Mouse (Mus musculus): ENCODE measurements at regions not wholly inside any gene's neighbourhood (a gene's known extent, or its start where the extent isn't known, plus 50 kb on each side); places are given as distances from the start of the nearest gene placed in this dataset.

DNA sequence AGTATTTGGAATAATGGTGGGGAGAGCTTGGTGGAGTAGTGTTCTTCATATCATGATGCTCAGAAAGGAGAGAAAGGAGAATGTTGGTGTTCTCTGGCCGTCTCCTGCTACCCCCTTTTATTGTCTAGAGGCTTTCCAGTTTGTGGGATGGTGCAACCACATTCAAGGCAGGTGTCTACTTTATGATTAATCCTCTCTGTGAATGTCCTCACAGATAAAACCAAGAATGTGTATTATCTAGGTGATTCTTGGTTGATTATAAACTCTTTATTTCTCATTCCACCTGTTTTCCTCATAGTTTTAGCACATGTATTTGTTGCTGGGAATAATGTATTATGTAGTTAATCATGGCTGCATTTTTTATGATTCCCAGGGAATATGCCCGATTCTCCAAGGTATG, 910.9 kb upstream of the Lrrc6 start:
- DNase-seq (ENCODE audit: low spot score in 2 of 2) = no peak
- intact Hi-C loops (cut with DNase I) = no loop called here

DNA sequence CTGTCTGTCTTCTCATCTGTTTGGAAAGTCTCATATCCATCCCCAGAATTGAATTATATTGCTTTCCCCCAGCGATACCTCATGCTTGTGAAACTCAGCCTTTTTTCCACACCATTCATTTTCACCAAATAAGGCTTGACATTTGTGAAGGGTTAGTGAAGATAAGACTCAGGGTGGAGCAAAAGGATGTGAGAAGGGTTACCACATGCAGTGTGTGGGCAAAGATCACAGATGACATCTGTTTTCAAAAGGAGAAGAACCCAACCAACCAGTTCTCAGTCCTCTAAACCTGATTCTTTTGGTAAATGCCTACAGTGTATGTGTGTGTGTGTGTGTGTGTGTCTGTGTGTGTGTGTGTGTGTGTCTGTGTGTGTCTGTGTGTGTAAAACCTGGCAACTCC, 909.3 kb upstream of the Lrrc6 start:
- no peak for DNase-seq (ENCODE audit: low spot score in 2 of 2)
- intact Hi-C loops (cut with DNase I) = no loop called here

DNA sequence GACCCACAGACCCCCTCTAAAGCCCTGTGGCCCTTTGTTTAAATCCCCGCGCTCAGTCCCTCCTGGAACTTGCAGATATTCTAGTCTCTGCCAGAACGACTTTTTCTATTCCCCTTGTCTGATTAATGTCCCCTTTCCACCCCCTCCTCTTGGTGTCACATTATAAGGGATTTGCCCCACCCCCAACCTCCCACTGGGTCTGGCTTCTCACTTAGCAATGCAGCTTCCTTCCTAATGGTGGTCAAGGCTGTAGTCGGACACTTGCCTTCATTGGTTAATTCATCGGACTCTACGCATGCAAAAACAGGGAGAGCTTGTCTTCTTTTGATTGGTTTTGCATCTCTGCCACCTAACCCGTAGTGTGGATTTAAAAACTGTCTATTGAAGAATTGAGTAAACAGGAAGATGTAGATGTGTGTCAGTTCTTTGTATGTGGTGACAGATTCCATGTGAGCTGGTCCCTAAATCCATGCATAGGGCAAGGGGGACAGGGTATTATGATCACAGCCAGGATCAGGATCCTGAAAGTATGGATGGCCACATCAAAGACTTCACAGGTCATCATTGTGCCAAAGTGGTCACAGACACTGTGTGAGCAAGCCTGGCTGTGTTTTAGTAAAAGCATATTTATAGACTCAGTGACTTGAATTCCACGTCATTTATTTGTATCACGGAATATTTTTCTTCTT, 908.3 kb upstream of the Lrrc6 start:
- no peak for DNase-seq (ENCODE audit: low spot score in 2 of 2)

DNA sequence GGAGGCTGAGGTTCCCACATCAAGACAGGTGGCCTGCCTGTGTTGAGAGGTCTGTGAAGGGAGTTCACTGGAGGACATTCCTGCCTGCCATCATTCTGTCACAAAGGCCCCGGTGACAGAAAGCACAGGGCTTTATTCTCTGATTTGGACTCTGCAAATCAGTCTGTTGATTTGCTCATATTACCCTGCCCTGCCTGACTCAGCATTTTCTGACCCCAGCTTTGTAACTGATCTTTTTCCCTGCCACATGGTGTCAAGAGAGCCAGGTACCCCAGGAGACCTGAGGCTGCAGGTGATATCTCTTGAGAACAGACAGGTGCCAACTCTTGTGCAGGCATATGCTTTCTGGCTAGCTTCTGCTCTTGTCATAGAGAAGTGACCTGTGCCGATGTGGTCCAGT, 906.5 kb upstream of the Lrrc6 start:
- DNase-seq (ENCODE audit: low spot score in 2 of 2) = no peak
- intact Hi-C loops (cut with DNase I) = no loop called here

More for the DNA sequence above, 908.3 kb upstream of the Lrrc6 start:
- intact Hi-C loops (cut with DNase I) = no loop called here

DNA sequence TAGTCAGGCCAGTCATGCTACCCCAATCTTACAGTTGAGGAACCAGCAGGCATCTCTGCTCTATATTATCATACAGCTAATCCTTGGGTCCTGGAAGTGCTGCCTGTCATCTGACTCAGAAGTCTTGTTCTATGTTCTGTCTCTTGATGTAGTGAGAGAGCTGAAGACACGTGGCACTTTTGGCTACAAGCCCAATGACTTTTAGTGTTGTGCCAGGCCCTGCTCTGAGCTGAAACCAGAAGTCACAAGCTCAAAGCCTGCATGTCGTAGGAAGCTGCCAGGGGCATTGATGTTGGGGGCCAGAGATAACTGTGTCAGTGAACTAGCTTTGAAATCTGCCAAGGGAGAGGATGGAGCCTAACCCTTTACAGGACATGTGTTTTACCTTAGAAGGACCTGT, 904.8 kb upstream of the Lrrc6 start:
- intact Hi-C loops (cut with DNase I) = no loop called here

DNA sequence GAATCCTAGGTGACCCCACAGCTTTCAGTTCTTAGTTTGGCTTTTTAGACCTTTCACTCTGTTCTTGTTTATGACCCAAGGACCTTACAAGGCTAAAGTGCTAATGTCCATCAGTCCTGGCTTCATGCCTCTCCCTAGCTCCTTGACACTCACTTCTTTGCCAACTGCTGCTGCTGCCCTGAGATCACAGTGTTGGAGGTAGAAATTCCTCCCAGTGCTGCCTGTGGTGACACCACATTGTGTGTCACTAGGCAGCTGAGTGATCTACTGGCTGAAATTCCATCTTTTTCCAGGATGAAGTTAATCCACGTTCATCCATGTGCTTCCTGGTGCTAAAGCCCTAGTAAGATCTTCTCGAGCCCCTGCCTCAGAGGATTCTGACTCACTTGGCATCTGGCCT, 904.3 kb upstream of the Lrrc6 start:
- DNase-seq (ENCODE audit: low spot score in 2 of 2) = no peak
- intact Hi-C loops (cut with DNase I) = no loop called here

More for the DNA sequence above, 904.8 kb upstream of the Lrrc6 start:
- no peak for DNase-seq (ENCODE audit: low spot score in 2 of 2)

DNA sequence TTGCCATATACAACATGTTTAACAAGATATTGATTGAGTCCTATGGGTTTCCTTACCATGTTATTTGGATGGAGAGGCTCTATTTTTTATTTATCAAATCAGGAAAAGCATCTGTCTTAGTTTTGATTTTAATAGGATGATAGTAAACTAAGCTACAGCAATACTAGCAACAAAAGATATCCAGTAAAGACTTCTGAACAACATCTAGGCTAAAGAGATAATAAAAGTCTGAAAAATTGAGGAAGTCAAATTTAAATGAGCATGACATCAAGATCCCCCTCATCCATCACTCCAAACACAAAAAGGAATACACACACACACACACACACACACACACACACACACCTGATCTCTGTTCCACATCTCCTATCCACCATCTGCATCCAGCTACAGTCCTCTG, 901.6 kb upstream of the Lrrc6 start:
- intact Hi-C loops (cut with DNase I) = no loop called here
- no peak for DNase-seq (ENCODE audit: low spot score in 2 of 2)

DNA sequence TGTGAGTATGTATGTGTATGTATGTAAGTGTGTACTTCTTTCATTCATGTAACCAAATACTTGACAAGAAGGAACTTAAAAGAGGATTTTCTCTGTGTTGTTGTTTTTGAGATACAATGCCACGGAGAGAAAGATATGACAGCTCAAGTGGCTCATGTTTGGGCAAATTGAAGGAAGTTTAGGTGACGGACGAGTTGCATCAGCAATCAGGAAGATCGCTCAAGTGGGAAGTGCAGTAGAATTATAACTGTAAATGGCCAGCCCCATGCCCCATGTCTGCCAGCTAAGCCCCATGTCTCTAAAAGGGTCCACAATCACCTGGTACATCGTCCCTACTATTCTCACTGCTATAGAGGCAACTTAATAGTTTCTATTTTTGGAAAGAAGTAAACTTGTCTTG, 896.6 kb upstream of the Lrrc6 start:
- no peak for DNase-seq (ENCODE audit: low spot score in 2 of 2)
- intact Hi-C loops (cut with DNase I) = no loop called here

DNA sequence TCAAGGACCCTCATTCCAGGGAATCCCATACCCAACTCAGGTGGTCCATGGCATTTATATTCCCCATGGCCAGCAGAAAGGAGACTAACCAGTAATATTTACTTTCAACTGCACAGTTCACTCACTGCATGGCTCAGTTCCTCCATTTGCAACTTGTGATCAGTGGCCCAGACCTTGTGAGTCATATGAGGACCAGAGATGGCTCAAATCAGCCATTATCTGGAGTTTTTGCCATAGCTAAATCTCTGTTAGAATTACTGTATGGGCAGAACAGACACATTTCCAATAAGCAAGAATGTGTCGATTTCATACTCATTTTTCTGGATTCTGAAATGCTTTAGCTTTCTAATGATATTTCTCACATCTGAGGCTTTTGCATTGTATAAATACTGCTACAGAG, 894.4 kb upstream of the Lrrc6 start:
- intact Hi-C loops (cut with DNase I) = no loop called here
- no peak for DNase-seq (ENCODE audit: low spot score in 2 of 2)

DNA sequence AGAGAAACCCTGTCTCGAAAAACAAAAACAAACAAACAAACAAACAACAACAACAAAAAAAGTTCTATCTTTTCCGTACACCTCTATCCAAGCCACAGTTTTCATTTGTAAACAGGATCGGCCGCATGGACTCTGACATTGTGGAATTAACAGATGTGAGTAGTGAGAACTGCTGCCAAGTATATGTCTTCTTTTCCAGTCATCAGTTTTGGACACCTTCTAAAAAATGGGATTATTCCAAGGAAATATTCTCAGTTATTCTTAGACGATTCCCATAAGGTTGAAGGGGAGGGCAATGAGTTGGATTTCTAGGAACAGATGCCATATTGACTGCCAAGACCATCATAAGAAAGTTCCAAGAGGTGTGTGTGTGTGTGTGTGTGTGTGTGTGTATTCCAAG, 891.2 kb upstream of the Lrrc6 start:
- intact Hi-C loops (cut with DNase I) = no loop called here
- no peak for DNase-seq (ENCODE audit: low spot score in 2 of 2)

DNA sequence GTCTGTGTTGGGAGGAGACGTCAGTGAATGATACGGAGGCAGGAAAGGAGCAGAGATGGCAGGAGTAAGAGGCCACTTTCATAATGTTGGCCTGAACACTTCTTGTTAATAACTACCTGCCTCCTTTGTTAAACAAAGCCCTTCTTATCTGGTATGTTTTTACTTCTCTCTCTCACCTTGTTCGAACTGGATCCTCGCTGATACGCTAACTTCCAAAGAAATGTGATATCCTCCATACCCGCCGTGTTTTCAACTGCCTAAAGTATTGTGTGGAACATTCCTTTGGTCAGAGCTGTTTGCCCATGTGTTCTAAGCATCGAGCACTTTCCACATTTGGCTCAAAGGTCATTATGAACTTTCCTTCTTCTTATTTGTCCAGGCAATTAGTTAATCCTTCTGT, 887.8 kb upstream of the Lrrc6 start:
- intact Hi-C loops (cut with DNase I) = no loop called here
- no peak for DNase-seq (ENCODE audit: low spot score in 2 of 2)

DNA sequence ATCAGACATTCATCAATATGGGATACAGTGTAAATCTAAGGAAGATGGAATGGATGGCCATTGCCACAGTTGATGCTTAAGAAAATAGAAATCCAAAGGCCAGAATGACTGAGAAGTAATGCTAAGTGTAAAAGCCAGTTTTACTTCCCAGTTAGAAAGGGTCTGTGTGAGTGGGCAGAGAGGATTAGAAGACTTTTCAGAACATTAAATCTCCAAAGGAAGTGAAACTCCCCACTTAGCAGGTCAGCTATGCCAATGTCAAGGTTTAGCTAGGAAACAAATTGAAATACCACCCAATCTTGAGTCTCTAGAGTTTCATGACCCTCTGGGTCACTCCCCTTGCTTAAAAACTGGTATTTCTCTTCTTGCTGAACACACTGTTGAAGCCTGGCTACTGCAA, 886.2 kb upstream of the Lrrc6 start:
- intact Hi-C loops (cut with DNase I) = no loop called here

DNA sequence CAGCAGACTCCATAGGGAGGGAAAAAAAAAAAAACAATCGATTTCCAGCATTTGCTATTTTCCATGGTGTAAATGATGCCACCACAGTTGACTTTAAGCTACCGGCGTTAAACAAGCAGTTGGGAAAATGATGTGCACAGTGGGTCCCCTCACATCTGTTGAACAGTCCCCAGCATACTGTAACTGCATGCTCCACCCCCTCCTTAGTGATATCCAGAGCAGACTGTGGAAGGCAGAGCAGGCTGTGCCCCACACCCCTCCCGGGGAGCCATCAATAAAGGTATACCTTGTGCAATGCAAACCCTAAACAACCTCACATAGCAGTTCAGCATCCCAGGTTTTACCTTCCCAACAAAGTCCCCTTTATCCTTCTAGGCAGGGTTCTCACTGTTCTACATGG, 872.9 kb upstream of the Lrrc6 start:
- no peak for DNase-seq (ENCODE audit: low spot score in 2 of 2)
- intact Hi-C loops (cut with DNase I) = no loop called here

More for the DNA sequence above, 886.2 kb upstream of the Lrrc6 start:
- no peak for DNase-seq (ENCODE audit: low spot score in 2 of 2)

DNA sequence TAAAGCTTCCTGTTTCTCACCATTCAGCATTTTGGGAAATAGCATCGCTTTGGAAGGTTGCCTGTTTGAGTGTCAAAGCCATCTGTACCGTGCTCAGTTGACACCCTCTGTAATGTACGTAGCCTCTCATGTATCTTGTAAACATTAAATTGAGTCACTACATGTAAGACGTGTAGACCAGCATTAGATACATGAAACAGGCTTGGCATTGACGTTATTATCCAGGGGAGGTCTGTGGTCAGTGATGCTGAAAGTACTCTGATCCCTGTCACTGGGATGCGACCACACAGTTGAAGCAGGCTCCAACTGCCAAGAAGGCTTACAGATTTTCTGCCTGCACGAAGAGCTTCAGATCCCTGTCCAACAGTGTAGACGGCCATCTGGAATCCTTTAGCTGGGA, 872.3 kb upstream of the Lrrc6 start:
- no peak for DNase-seq (ENCODE audit: low spot score in 2 of 2)
- intact Hi-C loops (cut with DNase I) = no loop called here

DNA sequence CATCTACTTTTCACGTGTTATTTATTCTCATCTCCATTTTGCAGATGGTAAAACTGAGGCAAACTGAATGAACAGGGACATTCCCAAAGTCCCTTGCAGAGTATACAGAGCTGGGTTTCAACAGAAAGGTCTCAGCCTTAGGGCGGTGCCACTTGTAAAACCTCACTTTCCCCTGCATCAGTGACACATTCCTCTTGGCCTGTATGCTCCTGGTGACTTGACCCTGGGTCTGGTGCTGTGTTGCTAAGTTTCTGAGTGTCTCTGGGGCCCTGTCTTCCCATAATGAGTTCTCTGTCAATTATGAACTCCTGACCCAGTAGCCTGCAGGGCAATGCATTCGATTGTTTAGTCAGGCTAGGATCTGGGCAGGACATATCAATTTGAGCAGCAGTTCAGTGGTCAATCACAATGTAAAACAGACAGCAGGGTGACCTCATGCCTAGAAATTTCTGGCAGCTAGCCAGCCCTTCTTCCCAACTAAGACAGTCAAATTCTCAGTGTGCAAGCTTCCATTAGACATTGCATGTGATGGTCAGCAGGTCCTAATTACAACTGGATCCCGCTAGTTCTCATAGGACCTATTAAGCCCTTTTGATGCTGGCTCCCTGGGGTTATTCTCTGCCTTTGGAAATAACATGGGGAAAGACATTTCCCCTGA, 863.5 kb upstream of the Lrrc6 start:
- intact Hi-C loops (cut with DNase I) = no loop called here
- no peak for DNase-seq (ENCODE audit: low spot score in 2 of 2)

DNA sequence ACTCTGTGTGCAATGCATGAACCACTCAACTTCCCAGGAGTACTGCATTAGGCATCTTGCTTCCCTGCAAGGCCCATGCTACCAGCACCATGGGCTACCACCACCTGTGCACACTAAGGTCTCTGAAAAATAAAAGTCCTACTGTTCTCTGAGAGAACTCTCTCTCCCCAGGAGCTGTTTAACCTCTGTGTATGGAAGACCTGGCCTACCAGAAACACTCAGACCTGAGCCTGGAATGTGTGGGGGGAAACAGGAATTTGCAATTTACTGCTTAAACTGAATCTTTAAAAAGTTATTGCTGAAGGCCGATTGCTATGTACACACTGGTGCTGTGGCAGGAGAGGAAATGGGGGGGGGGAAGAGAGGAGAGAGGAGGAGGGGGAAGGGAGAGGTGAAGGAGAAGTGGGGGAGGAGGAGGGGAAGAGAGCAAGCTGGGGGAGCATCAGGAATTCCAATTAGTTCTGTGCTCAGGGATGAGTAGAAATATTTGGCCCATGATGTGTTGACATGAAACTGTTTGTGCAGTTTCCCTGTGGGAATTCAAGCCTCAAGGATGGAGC, 860.4 kb upstream of the Lrrc6 start:
- intact Hi-C loops (cut with DNase I) = no loop called here
- no peak for DNase-seq (ENCODE audit: low spot score in 2 of 2)

DNA sequence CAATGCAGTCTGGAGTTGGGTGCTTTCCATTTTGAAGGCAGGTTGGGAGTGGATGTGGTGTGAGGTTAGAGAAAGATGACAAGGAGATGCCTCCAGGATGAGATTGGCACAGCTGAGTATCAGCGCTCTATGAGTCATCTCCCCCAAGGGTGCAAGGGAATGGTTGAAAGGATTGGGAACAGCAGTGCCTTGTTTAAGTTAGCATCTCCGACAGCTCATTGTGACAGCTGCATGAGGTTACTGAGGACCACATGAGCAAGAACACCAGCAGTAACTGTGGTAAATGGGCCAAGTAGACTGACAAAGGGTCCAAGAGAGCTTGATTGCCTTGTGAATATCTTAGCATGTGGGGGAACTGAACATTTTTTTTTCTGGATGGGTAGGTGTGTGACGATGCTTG, 857.2 kb upstream of the Lrrc6 start:
- DNase-seq (ENCODE audit: low spot score in 2 of 2) = peak in 1 of 2 experiments; percentile 35
- intact Hi-C loops (cut with DNase I) = no loop called here

DNA sequence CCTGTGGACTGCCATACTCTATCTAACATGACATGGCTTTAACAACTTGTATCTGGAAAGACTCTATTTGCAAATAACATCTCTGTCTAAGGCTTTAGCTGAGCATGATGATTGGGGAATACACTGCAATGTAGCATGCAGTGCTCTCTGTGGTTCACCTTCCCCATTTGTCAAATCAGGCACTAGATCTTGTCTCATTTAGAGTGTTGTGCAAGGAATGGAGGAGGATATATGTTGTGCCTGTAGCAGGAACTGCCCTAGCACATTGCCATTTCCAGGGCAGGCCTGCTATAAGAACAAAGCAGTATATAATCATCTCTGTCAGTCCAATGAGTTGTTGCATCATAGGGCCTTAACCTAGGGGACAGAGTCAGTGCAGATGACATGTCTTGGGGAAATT, 854.6 kb upstream of the Lrrc6 start:
- DNase-seq (ENCODE audit: low spot score in 2 of 2) = no peak
- intact Hi-C loops (cut with DNase I) = no loop called here

DNA sequence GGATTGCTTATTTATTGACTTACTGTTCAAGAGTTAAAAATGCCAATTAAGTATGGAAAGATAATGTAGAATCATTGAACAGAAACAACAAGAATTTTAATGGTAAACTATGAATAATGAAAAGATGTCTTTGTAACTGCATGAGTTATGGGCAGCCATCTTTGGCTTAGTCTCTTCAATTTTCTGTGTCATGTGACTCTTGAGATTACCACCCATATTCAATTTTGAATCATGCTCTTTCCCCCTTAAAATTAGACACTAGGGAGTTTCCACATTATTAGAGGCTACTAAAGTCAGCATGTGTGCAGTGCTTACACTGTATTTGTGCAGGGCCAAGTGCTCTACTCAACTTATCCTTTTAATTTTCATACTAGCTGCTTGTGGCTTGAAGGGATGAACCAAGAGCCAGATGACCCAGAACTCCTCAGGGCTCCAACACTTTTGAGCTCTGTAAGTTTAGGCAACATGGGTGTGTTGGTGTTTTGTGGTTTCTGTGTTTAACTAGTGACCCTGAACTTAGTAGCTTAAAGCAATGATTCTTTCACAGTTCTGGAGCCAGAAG, 854.0 kb upstream of the Lrrc6 start:
- intact Hi-C loops (cut with DNase I) = no loop called here
- DNase-seq (ENCODE audit: low spot score in 2 of 2) = no peak

DNA sequence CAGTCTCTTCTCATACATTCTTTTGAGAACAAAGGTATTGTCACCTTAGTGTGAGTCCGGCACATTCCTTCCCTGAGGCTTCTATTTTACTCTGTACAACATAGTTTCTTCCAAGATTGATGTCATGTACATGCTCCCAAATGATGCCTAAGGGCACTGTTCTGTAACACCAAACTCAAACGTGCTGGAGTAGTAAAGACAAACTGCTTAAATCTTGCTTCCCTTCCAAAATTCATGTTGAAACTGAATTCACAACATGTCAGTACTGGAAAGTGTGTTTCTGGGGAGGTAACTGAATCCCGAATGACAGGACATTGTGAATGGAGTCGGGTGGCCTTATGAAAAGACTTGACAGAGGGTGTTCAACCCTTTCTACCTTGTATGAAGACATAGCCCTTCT, 848.8 kb upstream of the Lrrc6 start:
- DNase-seq (ENCODE audit: low spot score in 2 of 2) = no peak

More for the DNA sequence above, 848.8 kb upstream of the Lrrc6 start:
- intact Hi-C loops (cut with DNase I) = no loop called here

Measured in left cerebral cortex, postnatal 25 days (tissue).